Mouse (Mus musculus) cerebellum, postnatal 14 days (tissue): ENCODE measurements around the gene Rrp7a.

Experiments
- DNase-seq, 2 experiments: peaks; one replicate each; pipeline ENCODE4 v3.0.0; 2021; ENCODE audit warnings: mixed read lengths in 2 of 2

Gene Rrp7a

DNA sequence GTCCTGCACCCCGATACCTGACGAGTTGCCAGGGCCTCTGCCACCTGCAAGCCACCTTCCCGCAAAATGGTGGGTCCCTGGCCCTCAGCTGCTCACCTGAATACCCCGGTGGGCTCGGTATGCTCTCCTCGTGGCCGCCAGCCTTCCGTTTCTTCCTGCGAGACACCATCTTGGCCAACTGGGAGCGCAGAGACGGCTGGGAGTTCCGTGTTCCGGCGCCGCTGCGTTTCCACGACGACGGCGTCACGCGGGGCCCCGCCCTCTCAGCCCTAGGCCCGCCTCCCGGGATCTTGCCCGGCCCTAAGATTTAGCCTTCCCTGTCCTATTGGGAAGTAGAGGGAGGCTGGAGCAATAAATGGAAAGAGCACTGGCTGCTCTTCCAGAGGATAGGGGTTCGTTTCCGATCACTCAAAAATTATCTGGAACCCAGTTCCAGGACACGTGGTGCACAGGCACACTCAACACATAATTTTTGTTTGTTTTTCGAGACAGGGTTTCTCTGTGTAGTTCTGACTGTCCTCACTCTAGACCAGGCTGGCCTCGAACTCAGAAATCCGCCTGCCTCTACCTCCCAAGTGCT lies at the start of gene Rrp7a:
Gene Rrp7a, minus strand, starts transcription at position 236 of the 580 bp plus-strand sequence.
- peak; percentile 91 to 94 for DNase-seq

DNA sequence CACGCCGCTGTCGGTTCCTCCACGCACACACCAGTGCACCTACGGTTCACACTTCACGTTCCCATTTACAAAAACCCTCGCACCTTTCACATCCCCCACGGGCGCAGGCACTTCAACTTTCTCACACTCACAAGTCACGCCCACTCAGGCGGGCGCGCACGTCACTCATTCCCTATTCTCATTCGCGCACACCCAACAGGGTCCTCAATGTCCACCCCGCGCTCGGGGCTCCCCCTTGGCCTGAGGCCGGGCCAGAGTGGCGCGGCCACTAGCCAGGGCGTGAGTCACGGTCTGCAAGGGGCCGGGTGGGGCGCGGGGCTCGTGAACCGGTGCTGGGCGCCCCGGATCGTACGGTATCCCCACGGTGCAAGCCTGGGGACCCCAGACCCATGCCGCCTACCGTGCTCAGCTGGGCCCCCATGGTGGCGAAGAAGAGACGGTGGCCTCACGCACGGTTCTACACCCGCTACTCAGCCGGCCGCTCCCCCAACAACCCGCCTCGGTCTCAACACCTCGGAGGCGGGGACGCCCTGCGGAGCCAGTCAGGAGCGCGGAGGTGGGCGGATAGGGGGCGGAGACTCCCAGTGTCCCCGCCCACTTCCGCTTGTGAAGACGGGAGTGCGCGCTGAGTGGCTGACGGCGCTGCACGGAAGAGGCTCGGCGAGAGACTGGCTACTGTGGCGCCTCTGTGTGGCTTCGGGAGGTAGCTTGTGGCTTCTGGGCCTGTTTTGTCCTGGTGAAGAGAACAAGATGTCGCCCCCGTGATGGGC lies 49.3 kb upstream of the Rrp7a start:
- DNase-seq: peak; percentile 97

DNA sequence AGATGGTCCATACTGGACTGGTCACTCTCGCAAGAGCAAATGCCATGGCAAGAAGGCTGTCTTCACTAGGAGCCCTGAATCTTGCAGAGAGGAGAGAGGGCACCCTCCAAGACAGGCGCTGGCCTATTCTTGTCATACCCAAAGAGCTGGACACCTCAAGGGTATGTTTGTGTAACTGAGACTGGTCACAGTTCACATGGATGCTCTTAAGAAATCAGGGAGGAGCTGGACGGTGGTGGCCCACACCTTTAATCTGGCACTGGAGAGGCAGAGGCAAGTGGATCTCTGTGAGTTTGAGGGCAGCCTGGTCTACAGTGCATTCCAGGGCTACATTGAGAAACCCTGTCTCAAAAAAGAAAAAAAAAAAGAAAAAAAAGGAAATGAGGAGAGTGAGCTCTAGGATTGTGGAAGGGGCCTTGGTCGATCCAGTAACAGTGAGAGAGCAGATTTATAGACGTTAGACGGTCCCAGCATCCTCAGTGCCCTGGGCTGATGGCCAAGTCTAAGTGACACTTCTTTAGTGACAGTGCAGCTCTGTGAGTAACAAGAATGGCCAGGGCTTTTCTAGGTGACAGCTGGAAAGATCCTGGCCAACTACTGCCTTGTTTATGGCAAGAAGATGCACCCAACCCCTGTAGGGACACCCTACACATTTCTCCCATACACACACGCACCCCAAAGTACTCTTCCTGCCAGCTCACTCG lies 48.5 kb upstream of the Rrp7a start:
- no peak for DNase-seq

DNA sequence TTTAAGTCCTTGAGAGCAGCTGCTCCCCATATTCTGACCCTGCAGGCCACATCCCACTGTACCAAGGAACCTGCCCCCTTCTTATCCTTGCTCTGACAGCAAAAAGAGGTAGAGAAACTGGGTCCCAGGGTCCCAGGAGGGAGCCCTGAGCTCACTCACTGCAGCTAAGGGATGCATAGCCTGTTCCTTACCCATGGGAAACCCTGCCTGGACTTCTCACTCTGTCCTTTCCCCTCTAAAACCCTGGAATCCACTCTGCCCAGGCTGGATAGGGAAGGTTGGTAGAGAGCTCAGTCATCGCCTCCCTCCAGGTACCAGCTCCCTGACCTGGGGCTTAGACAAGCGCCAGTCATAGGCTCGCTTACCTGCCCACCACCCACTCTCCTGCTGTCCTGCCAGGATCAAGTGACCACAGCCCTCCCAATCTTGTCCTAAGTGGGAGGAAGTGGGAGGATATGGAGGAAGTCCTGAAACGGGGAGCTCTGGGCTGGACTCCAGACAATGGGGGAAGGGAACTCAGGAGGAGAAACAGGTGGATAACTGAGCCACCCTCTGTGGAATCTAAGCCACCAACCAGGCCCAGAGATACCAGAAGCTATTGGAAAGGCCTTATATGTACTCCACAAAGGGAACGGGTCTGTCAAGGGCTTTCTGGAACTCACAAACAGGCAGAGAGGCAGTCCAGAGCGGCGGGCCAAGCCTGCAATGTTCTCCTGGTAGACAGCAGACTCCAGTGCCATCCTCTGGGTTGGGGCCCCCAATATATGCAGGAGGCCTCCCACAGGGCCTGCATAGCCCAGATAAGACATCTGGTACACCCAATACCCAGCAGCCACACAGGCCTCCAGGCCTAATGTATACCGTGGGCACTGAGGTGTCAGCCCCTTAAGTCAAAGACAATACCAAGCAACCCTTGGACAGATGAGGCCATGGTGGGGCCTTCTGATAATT lies 47.4 kb upstream of the Rrp7a start:
- DNase-seq: no peak

DNA sequence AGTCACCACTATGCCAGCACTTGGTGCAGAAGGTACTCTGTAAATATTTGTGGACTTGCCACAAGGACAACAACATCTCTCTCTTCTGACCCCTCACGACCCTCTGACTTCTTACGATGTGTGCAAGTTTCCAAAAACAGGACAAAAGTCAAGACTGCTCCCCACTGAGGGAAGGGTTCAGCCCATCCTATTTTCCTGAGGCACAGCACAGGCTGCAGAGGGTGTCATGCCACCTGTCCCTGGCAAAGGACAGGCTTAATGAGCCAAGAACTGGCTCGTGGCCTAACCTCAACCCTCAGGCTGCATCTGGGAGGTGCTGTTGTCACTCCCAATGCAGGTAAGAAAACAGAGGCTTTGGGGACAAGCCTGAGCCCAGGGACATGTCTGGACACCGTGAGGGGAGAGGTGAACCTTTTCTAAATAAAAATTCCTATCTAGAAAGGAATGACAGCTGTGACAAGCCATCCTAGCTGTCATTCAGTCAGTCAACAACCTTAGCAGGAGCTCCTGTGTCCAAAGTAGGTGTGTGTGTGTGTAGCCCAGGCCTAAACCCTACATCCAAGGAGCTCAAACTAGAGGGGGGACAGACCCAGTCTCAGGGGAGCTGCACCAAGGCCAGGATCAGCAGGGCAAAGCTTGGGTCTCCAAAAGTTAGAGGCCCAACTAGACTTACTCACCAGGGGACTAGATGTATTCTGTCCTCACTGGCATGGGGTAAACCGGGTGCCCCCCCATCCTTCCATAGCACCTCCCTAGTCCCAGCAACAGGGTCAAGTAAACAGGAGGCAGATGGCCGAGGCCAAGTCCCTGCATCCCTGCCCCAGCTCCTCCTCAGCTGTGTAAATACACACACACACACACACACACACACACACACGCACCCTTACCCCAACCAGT lies 46.5 kb upstream of the Rrp7a start:
- peak; percentile 66 to 67 for DNase-seq

DNA sequence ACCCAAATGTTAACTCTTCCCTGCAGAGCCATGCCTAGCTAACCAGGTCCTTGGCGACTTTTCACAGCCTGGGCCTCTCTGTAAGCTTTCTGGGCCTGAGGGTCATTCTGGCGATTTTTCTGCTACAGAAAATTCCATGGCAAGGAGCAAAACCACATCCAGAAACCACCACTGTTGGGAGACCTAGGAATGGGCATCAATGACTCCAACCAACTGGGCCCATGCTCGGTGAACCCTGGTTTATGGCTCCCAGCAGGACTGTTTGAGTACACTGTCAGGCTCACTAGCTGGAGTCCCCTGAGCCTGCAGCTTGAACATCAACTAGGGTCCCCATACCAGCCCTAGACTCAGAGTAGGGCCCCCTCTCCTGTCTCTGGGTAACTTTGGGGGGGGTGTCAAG lies 45.7 kb upstream of the Rrp7a start:
- no peak for DNase-seq

DNA sequence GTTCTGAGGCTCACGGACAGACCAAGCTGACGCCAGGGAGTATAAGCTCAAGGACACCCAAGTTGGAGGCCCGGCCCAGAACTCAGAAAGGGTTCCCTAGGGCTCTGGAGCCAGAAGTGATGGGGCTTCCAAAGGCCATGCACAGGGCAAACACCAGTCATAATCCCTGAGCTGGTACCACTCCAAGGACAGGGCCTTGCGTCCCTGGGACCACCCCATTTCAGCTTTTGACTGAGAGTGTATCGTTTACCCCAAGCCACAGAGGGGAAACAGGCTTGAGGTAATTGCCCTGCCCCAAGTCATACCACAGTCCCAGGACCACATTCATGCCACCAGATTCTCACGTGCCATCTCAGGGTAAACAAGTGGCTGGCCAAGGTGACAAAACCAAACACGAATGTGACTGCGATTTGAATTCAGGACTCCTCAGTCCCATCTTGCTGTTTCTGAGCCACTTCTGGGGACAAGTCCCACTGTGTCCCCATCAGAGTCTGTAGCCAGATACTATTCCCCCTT lies 45.0 kb upstream of the Rrp7a start:
- no peak for DNase-seq

DNA sequence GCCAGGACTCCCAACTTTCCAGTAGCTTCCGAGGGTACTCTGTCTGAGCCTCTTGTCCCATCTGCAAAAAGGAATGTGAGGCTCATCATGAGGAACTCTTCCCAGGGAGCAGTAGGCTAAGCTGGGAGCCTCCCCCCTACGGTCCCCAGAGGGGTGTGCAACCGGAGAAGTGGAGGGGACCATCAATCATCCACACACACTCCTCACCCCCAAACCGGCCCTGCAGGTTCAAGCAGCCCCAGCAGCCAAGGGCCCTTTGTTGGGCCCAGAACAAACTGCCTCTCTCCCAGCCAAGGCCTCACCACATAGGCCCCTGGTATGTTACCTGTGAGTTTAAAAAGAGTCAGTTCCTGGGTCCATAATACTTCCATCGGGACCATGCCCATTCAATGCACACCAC lies 44.5 kb upstream of the Rrp7a start:
- no peak for DNase-seq

DNA sequence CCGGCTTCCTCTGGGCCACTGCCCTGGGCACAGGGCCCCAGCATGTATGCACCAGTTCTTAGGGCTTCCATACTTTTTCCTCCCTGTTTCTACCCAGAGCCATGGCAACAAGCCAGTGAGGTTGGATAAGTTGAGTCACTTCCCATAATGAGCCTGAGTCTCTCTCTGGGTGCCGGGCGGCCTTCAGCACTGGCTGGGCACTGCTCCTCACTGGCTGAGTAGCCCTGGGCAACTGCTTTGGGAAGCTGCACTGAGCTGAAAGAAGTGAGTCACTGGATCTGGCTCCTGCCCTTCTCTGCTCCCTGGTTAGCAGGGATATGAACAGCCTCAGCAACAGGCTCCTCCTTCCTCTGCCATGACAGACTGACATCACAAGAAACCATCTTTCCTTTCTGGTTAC lies 44.0 kb upstream of the Rrp7a start:
- DNase-seq: no peak

DNA sequence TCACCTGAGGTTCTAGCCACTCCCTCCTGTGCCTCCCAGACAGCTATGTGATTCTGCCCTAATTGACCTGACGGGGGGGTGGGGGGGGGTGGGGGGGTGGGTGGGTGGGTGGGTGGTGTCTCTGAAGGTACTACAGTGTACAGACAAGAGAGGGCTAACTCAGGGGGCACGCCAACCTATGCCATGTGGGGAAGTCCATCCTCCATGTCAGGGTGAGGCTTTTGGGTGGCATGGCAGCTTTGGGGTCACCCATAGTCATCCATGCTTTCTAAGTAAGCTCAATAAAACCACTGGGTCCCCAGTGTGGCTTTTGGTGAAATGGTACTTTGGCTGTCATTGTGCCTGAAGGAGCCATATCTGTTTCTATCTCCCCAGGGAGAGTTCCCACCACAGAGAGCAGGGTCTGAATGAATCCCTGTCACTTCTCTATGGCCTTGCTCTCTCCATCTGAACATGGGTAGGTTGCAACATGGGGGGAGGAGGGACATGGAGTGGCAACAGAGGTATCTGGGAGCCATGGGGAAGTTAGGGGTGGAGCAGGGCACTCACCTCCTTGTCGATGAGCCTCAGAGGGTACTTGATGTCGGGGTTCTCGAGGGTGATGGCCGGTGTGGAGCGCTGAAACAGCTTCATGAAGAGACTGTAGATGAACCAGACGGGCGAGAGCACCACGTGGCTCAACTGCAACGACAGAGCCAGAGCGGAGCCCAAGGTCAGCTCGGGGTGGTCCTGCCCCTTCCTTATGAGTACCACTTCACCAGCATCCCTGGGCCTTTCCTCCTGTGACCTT lies 43.1 kb upstream of the Rrp7a start:
- DNase-seq: no peak

DNA sequence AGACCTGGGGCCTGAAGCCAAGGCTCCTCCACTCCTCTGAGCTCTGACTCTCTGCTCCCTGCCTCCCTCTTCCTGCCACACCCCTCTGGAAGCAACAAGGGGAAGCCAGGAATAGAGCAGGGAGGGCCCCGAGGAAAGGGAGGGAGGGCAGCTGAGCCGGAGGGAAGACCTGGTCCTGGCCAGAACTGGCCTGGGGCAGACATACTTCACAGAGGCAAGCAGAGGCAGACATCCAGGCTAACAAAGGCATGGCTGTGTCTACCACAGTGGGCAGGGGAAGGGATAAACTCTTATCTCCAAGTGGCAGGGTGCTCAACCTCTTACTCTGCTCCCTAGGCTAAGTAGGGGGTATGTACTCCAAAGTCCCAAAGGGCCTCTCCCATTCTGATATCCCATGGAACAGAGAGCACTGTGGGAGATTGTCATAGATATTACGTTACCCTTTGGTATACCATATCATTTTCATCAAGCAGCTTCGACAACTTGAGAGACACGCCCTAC lies 42.4 kb upstream of the Rrp7a start:
- DNase-seq: no peak

DNA sequence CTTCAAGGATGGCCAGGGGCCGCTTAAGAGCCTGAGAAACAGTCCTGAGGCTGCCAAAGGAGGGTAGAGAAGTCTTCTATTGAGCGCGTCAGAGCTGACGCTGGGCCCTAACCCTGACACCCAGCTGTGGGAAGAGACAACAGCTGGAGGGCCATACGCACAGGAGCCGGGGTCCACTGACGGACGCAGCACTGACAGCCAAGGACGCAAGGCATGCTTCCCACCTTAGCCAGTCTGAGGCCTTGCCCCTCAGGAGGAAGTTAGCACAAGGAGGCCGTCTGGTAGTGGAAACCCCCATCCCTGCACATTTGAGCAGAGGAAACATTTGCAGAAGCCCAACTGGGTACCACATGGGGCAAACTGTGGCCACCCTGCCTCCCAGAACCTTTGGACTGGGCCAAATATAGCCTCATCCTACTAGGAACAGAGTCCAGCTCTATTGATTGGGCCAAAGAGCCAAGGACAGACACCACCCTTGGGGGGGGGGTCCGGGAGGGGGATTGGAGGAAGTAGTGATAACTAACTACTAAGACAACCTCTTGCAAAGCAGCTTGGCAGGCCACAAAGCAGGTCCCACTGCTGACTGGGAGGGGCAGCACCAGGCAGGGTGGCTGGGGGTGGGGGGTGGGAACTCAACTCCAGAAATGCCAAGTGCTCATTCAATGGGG lies 40.4 kb upstream of the Rrp7a start:
- no peak for DNase-seq

DNA sequence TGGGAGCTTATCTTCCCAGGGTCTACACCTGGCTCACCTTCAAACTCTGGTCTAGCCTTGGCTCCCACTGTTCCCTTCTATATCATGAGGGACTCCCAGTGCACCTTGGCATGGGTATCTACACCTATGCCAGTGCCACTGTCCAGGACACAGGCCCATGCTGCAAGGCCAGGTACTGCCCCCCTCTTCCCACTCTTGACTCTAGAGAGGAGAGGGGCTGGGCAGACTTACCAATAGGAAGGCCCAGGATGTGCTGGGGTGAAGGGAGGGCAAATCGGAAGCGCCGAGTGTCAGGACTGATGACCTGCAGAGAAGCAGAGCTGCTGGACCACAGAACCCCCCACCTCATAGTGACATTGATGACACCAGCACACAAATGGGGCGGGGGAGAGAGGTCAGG lies 39.4 kb upstream of the Rrp7a start:
- DNase-seq: no peak

DNA sequence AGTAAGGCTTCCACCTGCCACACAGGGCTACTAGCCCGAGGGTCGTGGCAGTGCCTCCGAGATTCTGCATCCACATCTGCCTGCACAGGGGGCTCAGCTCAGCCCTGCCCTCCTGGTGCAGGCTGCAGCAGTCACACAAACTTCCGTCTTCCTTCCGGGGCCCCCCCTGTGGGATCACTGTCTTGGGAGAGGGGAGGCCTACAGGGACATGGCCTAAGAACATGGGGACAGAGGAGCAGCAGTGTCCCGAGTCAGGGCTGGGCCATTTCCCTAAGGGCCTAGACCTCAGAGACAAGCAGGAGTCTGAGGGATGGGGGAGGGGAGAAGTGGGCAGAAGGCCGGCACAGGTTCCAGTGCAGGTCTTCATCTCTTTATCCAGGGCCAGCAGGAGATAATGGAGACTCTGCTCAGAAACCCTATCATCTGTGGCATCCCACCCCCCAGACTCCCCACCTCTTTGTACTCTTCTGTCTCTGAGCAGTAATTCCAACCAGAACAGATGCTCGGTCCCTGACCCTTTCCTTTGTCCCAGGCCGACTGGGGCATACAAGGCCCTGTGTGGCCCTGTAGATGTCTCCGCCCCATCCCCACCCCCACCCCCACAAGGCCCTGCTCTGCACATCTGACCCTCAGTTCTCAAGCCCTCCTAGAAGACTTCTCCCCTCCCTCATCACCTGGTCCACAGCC lies 38.6 kb upstream of the Rrp7a start:
- no peak for DNase-seq

DNA sequence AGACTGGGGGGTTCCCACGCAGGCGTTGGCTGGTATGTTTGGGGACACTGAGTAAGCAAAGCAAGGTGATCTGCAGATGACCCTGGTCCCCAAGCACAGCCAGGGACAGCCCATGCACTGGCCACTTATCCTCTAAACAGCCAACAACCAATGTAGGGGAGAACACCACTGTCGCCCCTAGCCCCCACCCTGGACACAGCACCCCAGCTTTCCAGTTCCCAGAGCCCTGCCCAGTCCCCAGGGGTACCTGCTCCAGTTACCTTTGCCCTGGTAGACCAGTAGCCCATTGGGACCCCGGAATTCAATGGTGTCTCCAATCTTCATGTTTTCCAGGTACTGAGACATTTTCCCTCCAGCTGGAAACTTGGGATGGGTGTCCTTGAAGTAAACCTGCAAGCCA lies 38.0 kb upstream of the Rrp7a start:
- DNase-seq: no peak

DNA sequence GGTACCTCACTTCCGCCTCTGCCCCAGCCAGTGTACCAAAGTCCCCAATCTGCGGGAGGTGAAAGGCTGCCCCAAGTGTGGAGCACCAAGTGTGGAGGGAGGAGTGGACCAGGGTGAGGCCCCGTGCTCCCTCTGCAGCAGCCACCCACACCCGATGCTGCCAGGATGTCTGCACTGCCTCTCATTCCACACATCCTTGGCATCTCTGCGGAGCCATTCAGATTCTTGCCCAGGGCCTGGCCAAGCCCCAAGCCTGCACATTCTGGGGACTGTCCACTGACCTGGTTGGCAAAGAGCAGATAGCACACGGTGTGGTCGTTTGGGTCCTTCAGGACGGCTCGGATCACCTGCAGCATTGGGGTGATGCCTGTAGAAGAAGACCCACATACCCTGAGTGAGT lies 37.2 kb upstream of the Rrp7a start:
- peak; percentile 39 to 51 for DNase-seq

DNA sequence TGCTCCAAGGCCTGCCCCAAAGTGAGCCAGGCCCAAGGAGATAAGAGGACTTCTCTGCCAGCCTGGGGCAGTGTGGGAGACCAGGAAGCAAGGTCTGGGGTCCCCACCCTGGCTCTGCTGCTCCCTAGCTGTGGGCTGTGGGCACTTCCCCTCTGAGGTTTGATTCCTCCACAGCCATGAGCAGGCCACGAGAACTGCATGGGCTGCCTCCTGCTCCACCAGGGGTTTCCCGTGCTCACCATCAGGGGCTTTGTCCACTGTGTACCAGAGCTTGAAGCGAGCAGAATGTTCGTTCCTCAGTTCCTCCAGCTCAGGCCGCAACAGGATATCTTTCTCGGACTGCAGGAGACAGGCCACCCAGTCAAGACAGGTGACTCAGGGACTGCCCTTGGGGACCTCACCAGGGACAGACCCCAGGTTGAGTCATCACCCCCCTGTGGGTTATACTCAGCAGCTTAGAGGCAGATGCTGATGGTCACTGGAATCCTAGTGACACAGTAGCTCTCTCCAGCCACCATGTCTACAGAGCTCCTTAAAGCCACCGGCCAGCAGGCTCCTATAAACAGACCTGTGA lies 36.1 kb upstream of the Rrp7a start:
- no peak for DNase-seq

DNA sequence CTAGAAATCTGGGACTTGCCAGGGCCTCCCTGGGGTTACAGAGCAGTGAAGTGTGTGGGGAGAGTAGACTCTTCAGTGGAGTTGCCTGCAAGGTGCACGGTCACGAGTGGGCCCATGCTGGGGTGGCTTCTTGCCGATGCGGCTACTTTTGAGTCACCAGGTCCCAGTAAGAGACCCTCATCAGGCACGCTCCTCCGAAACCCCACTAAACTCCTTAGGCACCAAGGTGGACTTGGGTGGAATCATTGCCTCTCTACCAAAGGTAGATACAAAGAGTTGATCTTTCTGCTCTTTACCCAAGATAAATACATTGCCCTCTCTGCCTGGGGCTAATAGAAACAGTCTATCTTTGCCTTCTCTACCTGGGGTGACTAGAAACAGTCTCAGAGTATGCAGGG lies 35.1 kb upstream of the Rrp7a start:
- no peak for DNase-seq
